ENCODE assay signal across 8 mouse cellular contexts in the genomic region with DNA sequence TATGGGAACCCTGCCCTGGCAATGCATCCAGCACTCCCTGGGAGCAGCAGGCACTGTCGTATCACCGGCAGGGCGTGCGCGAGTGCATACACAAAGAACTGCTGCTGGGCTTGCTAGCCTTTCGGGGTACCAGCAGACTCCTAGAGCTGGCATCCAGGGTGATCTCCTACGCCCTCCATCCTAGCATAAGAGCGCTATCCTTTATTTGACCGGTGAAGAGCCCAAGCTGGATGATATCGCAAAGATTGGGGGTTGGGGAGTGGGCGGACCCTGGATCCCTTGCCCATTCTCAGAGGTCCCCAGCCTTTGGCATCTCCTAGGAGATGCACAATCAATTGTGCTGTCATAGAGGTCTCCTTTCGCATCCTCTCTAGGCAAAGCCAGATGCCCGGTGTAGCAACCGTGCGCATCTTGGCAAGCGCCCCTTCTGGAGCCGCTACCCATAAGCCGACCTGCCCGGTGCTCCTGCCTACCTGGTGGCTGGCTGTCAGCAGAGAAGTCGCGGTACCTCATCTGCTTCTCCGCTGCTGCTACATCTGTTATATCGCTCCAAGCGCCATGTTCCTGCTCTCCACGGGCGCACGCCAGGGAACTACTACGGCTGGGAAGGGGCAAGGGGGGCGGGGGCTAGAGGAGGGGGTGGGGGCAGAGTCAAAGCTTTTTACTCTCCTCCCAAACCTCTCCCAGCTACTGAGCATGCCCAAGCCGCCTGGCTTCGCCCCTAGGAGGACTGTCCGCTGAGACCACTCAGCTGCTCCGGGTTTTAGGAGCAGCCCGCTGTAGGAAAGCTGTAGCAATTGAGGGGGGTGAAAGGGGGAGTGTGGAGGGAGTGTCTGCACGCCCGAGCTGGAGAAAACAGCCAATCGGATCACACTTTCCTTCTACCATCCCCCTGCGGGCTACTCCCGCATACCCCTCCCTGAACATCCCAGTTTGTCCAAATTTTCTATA. TPM values are rescaled to one million over a fixed set of nuclear protein-coding genes. Genes with fewer than 3 reads are reported as not detected.
DNase-seq lines count a peak whose midpoint lies in the region; ATAC-seq and TF ChIP-seq lines count a peak whose summit lies in the region.

A gene (minus strand): TSS at position 787 of the 951 bp plus-strand sequence.

- under 1% methylated on average over 34 of the region's 39 CpGs for WGBS in embryonic facial prominence, embryonic 14.5 days
- WGBS in hindbrain, embryonic 12.5 days = under 1% methylated on average over 39 of the region's 39 CpGs
- WGBS in neural tube, embryonic 11.5 days = under 1% methylated on average over 38 of the region's 39 CpGs

- no peak for TF ChIP-seq CTCF in ES-Bruce4 (IDR thresholded peaks at IDR 0.05; ENCODE audit: low read depth, low read length)

- H3K9me3 ChIP-seq in ES-Bruce4 (replicated peaks; ENCODE audit: control insufficient read depth, insufficient read depth, low read length, poor library complexity, severe bottlenecking) = no peaks in the 10 kb centered on the region
- H3K9me3 ChIP-seq in embryonic facial prominence, embryonic 14.5 days (ENCODE audit: control insufficient read depth, low read length) = no peaks in the 10 kb centered on the region
- H3K9me3 ChIP-seq in hindbrain, embryonic 12.5 days (replicated peaks) = no peaks in the 10 kb centered on the region
- H3K9me3 ChIP-seq in neural tube, embryonic 11.5 days (ENCODE audit: control insufficient read depth, low read length) = no peaks in the 10 kb centered on the region

- intact Hi-C loops in left cerebral cortex, postnatal 14 days (cut with DNase I) = loop anchor here (10.0 kb wide), 1 partner anchor 233 kb away; no protein-coding TSS in a partner anchor

- peak; percentile 98 for ATAC-seq in embryonic facial prominence, embryonic 14.5 days (ENCODE audit: low read depth)
- peak; percentile 98 for ATAC-seq in hindbrain, embryonic 12.5 days (ENCODE audit: low FRiP score)
- ATAC-seq in neural tube, embryonic 11.5 days (ENCODE audit: insufficient read depth, low FRiP score, low TSS enrichment) = peak; percentile 99
- no peak for ATAC-seq in erythroblast, adult 5-6 weeks (replicated peaks; ENCODE audit: low FRiP score, poor library complexity, severe bottlenecking)

- no peaks in the 10 kb centered on the region for H3K36me3 ChIP-seq in ES-Bruce4 (ENCODE audit: control insufficient read depth, insufficient read depth, low read length, poor library complexity, severe bottlenecking)
- H3K36me3 ChIP-seq in embryonic facial prominence, embryonic 14.5 days (ENCODE audit: control insufficient read depth, insufficient read depth, low read length) = no peaks in the 10 kb centered on the region
- H3K36me3 ChIP-seq in hindbrain, embryonic 12.5 days = no peaks in the 10 kb centered on the region
- no peaks in the 10 kb centered on the region for H3K36me3 ChIP-seq in neural tube, embryonic 11.5 days (ENCODE audit: control insufficient read depth, insufficient read depth, low read length)

- peak within 1 kb of the TSS; percentile 8; the same call in 1 of the 2 replicates for H3K9ac ChIP-seq in ES-Bruce4 (ENCODE audit: low read depth, poor library complexity, severe bottlenecking)
- peak within 1 kb of the TSS; percentile 68 for H3K9ac ChIP-seq in embryonic facial prominence, embryonic 14.5 days (ENCODE audit: low read depth, low read length)
- H3K9ac ChIP-seq in hindbrain, embryonic 12.5 days = peak within 1 kb of the TSS; percentile 79
- H3K9ac ChIP-seq in neural tube, embryonic 11.5 days (ENCODE audit: low read length) = peak within 1 kb of the TSS; percentile 66

- no peak for TF ChIP-seq POLR2A in ES-Bruce4 (IDR thresholded peaks at IDR 0.05; ENCODE audit: insufficient read depth, low read length)

- peaks cover 2% of the 10 kb centered on the region; the same call in 1 of the 2 replicates for H3K27me3 ChIP-seq in ES-Bruce4 (ENCODE audit: control insufficient read depth, insufficient read depth, low read length, poor library complexity, severe bottlenecking)
- 0 out of 2 replicates have a peak, but pooled peaks cover 3% of the 10 kb centered on the region for H3K27me3 ChIP-seq in embryonic facial prominence, embryonic 14.5 days (replicated peaks; ENCODE audit: control insufficient read depth, insufficient read depth, low read length)
- no peaks in the 10 kb centered on the region; the same call in 1 of the 2 replicates for H3K27me3 ChIP-seq in hindbrain, embryonic 12.5 days
- no peaks in the 10 kb centered on the region for H3K27me3 ChIP-seq in neural tube, embryonic 11.5 days (ENCODE audit: control insufficient read depth, insufficient read depth, low read length)

- no peaks in the 10 kb centered on the region for H3K4me1 ChIP-seq in ES-Bruce4 (ENCODE audit: control insufficient read depth, insufficient read depth, low read length)
- H3K4me1 ChIP-seq in embryonic facial prominence, embryonic 14.5 days (ENCODE audit: control insufficient read depth, insufficient read depth, low read length) = peaks cover 4% of the 10 kb centered on the region; the same call in 1 of the 2 replicates
- H3K4me1 ChIP-seq in hindbrain, embryonic 12.5 days = peaks cover 3% of the 10 kb centered on the region; the same call in 1 of the 2 replicates
- H3K4me1 ChIP-seq in neural tube, embryonic 11.5 days (ENCODE audit: control insufficient read depth, insufficient read depth, low read length) = no peaks in the 10 kb centered on the region

- peak within 1 kb of the TSS; percentile 95 for H3K4me3 ChIP-seq in ES-Bruce4 (ENCODE audit: low read depth, low read length)
- H3K4me3 ChIP-seq in embryonic facial prominence, embryonic 14.5 days (ENCODE audit: low read depth, low read length) = peak within 1 kb of the TSS; percentile 55
- peak within 1 kb of the TSS; percentile 69 for H3K4me3 ChIP-seq in hindbrain, embryonic 12.5 days
- H3K4me3 ChIP-seq in neural tube, embryonic 11.5 days (ENCODE audit: low read depth, low read length) = peak within 1 kb of the TSS; percentile 51

- peak within 1 kb of the TSS; percentile 61 for H3K4me2 ChIP-seq in embryonic facial prominence, embryonic 14.5 days (ENCODE audit: low read depth, low read length)
- H3K4me2 ChIP-seq in hindbrain, embryonic 12.5 days (replicated peaks) = peak within 1 kb of the TSS; percentile 65
- H3K4me2 ChIP-seq in neural tube, embryonic 11.5 days (ENCODE audit: low read depth) = peak within 1 kb of the TSS; percentile 67

- peak; percentile 23 for DNase-seq in adrenal gland, postnatal 10 days
- peak; percentile 94 for DNase-seq in embryonic facial prominence, embryonic 14.5 days (ENCODE audit: low spot score)
- peak; percentile 78 to 89 for DNase-seq in left cerebral cortex, postnatal 14 days (ENCODE audit: low spot score in 2 of 2)
- DNase-seq in neural tube, embryonic 11.5 days (ENCODE audit: low spot score) = peak; percentile 88
- peak; percentile 51 for DNase-seq in yolk sac, embryonic 10.5 days (ENCODE audit: low spot score)

- H3K27ac ChIP-seq in ES-Bruce4 (ENCODE audit: insufficient read depth, low read length) = no peak within 1 kb of the TSS
- H3K27ac ChIP-seq in embryonic facial prominence, embryonic 14.5 days (replicated peaks; ENCODE audit: low read depth, low read length) = no peak within 1 kb of the TSS; the same call in 1 of the 2 replicates
- peak within 1 kb of the TSS; percentile 94 for H3K27ac ChIP-seq in hindbrain, embryonic 12.5 days
- peak within 1 kb of the TSS; percentile 63 for H3K27ac ChIP-seq in neural tube, embryonic 11.5 days (ENCODE audit: low read depth, low read length)

- no peak for TF ChIP-seq EP300 in ES-Bruce4 (IDR thresholded peaks at IDR 0.05; ENCODE audit: insufficient read depth, low read depth, low read length)

RNA-seq across cellular contexts. Expression of the gene that starts here (rescaled TPM):
- not detected in 2 replicates for polyA plus RNA-seq in ES-Bruce4 (2011; ENCODE audit: insufficient read depth, insufficient read length, low read depth, missing spikeins)
- under 1 TPM; 0.30 to 0.42 TPM for total RNA-seq in adrenal gland, postnatal 10 days (2021)
- polyA plus RNA-seq in embryonic facial prominence, embryonic 14.5 days (2014; fragmentation: Nextera tagmentation; extraction: Ambion mirVana) = 1.4 and 1.7 TPM in 2 replicates
- polyA plus RNA-seq in hindbrain, embryonic 12.5 days (2016; fragmentation: Nextera tagmentation; extraction: Ambion mirVana) = 22.7 and 25.0 TPM in 2 replicates
- total RNA-seq in left cerebral cortex, postnatal 14 days (2021) = 10 to 100 TPM; 37.8 to 43.1 TPM
- polyA plus RNA-seq in neural tube, embryonic 11.5 days (2014; fragmentation: Nextera tagmentation; extraction: Ambion mirVana) = 10.6 and 13.0 TPM in 2 replicates
- not detected in 2 replicates for total RNA-seq in erythroblast, adult 5-6 weeks (2015; ENCODE audit: low replicate concordance)
- not detected in 2 replicates for total RNA-seq in erythroblast, adult 5-6 weeks (2017; ENCODE audit: low replicate concordance)

Comparison
In these comparisons a context has a peak if more than half of its experiments do, and no peak if none do; other contexts are left out.
1. RNA of the gene that starts here (total RNA-seq): 37.8 to 43.1 TPM in left cerebral cortex, postnatal 14 days; 0.30 to 0.42 TPM in adrenal gland, postnatal 10 days and not detected in erythroblast, adult 5-6 weeks; every median in the first group is over 10 times any median in the second.
2. Peak in DNase-seq in adrenal gland, postnatal 10 days; RNA of the gene not detected or under 1 TPM.
3. H3K27ac ChIP-seq: peak in hindbrain, embryonic 12.5 days (single experiment) and neural tube, embryonic 11.5 days (single experiment); none in ES-Bruce4 (single experiment) and embryonic facial prominence, embryonic 14.5 days (single experiment).
4. H3K9ac ChIP-seq: peak in every context shown above with its lines; median percentile 79 in hindbrain, embryonic 12.5 days; 68 in embryonic facial prominence, embryonic 14.5 days; 66 in neural tube, embryonic 11.5 days; 8 in ES-Bruce4.
5. DNase-seq: peak in every context shown above with its lines; median percentile 94 in embryonic facial prominence, embryonic 14.5 days; 88 in neural tube, embryonic 11.5 days; 84 in left cerebral cortex, postnatal 14 days; 51 in yolk sac, embryonic 10.5 days; 23 in adrenal gland, postnatal 10 days.
6. Peak in every context shown above with its lines, with median percentiles within 50 percentile points of each other: H3K4me3 ChIP-seq and H3K4me2 ChIP-seq.